Mouse (Mus musculus) lung, postnatal 0 days (tissue): ENCODE data around the gene Cmc2. TPM values are rescaled to one million over a fixed set of nuclear protein-coding genes. Genes with fewer than 3 reads are reported as not detected.

Experiments
- ATAC-seq: fragments of 200-750 bp; cut with Nextera tagmentation; 2 replicates; pipeline ENCODE4 v1.8.0; 2017; ENCODE audit warnings: moderate library complexity
- DNase-seq: peaks from one replicate; pipeline ENCODE4 v3.0.0-alpha.2; 2016; ENCODE audit warnings: low spot score
- H3K27ac ChIP-seq: fragments of 300-500 bp; sonication (generic); 2 replicates; pipeline ENCODE4 v1.5.1; 2014; ENCODE audit warnings: antibody characterized with exemption, mild to moderate bottlenecking, low read length, mixed read lengths
- H3K27me3 ChIP-seq: fragments of 300-500 bp; sonication (generic); replicated peaks from 2 replicates; pipeline ENCODE4 v1.6.1; 2014; ENCODE audit warnings: low read length, mixed read lengths; ENCODE audit not compliant: insufficient read depth
- H3K36me3 ChIP-seq: fragments of 300-500 bp; sonication (generic); 2 replicates; pipeline ENCODE4 v1.6.1; 2014; ENCODE audit warnings: low read length, mixed read lengths; ENCODE audit not compliant: insufficient read depth
- H3K4me1 ChIP-seq: fragments of 300-500 bp; sonication (generic); 2 replicates; pipeline ENCODE4 v1.6.1; 2014; ENCODE audit warnings: antibody characterized with exemption, low read depth, low read length, mixed read lengths; ENCODE audit not compliant: insufficient read depth
- H3K4me2 ChIP-seq: fragments of 300-500 bp; sonication (generic); replicated peaks from 2 replicates; pipeline ENCODE4 v1.6.1; 2014; ENCODE audit warnings: low read depth, mild to moderate bottlenecking, low read length, moderate library complexity, mixed read lengths
- H3K4me3 ChIP-seq: fragments of 300-500 bp; sonication (generic); 2 replicates; pipeline ENCODE4 v1.5.1; 2014; ENCODE audit warnings: low read depth, low read length
- H3K9ac ChIP-seq: fragments of 300-500 bp; sonication (generic); replicated peaks from 2 replicates; pipeline ENCODE4 v1.6.1; 2014; ENCODE audit warnings: low read depth, mild to moderate bottlenecking
- H3K9me3 ChIP-seq: fragments of 300-500 bp; sonication (generic); 2 replicates; pipeline ENCODE4 v1.6.1; 2016; ENCODE audit warnings: low read length, mixed read lengths
- CTCF ChIP-seq: IDR thresholded peaks from 2 replicates; pipeline ENCODE4 v1.5.1; 2016; ENCODE audit warnings: antibody characterized with exemption, mild to moderate bottlenecking
- EP300 ChIP-seq: IDR thresholded peaks from 2 replicates; pipeline ENCODE4 v1.6.1; 2016; ENCODE audit warnings: antibody characterized with exemption, mild to moderate bottlenecking, control low read depth
- WGBS: fragments of 180-500 bp; shearing (Covaris S2); extraction: QIAGEN DNeasy Blood & Tissue Kit; methylation state at CpG from one replicate; pipeline ENCODE4 v1.1.7; 2014; 5-methylcytosine and 5-hydroxymethylcytosine counted together
- polyA plus RNA-seq: library from polyadenylated mRNA; unstranded; fragments of >200 nt; fragmentation: Nextera tagmentation; extraction: Ambion mirVana; gene quantifications from 2 replicates; pipeline ENCODE4 v1.2.1, GENCODE M21; 2015

Cmc2 gene
- polyA plus RNA-seq, 1 experiment from 2014 or later = 28.6 TPM

GRCm38 (mm10) chr8:116893938-116894337 lies 27.3 kb downstream of the Cmc2 start:
- Histone ChIP-seq H3K4me1 (no peaks in the 10 kb centered on the region), H3K27me3 (no peaks in the 10 kb centered on the region), H3K9ac (no peak overlapping the region), H3K4me2 (no peak overlapping the region), H3K9me3 (no peaks in the 10 kb centered on the region), H3K27ac (no peak overlapping the region), H3K36me3 (no peaks in the 10 kb centered on the region), H3K4me3 (no peak overlapping the region)
- ATAC-seq (no peak), DNase-seq (no peak)
- TF ChIP-seq EP300 (no peak), CTCF (no peak)
- WGBS = 58% methylated on average over 11 of the region's 11 CpGs

GRCm38 (mm10) chr8:116892636-116893035 lies 28.6 kb downstream of the Cmc2 start:
- ATAC-seq (peak; percentile 33; the same call in 1 of the 2 replicates), DNase-seq (peak; percentile 48)
- Histone ChIP-seq H3K4me2 (no peak overlapping the region), H3K4me3 (no peak overlapping the region), H3K9me3 (no peaks in the 10 kb centered on the region), H3K4me1 (no peaks in the 10 kb centered on the region), H3K27me3 (no peaks in the 10 kb centered on the region), H3K36me3 (no peaks in the 10 kb centered on the region), H3K27ac (no peak overlapping the region), H3K9ac (no peak overlapping the region)
- no peak for TF ChIP-seq EP300
- TF ChIP-seq CTCF = no peak
- 42% methylated on average over 9 of the region's 9 CpGs for WGBS

- Histone ChIP-seq H3K9ac (no peak overlapping the region), H3K27me3 (no peaks in the 10 kb centered on the region), H3K36me3 (no peaks in the 10 kb centered on the region), H3K4me1 (no peaks in the 10 kb centered on the region), H3K4me3 (no peak overlapping the region), H3K9me3 (no peaks in the 10 kb centered on the region), H3K4me2 (no peak overlapping the region), H3K27ac (no peak overlapping the region)
- 82% methylated on average over 3 of the region's 3 CpGs for WGBS
- DNase-seq (no peak), ATAC-seq (no peak)
- TF ChIP-seq EP300 (no peak), CTCF (no peak)
These were observed 29.1 kb downstream of the Cmc2 start for GRCm38 (mm10) chr8:116892130-116892529.

GRCm38 (mm10) chr8:116891446-116891845 lies 29.8 kb downstream of the Cmc2 start:
- Histone ChIP-seq H3K9ac (no peak overlapping the region), H3K27me3 (no peaks in the 10 kb centered on the region)
- WGBS = 68% methylated on average over 5 of the region's 5 CpGs

GRCm38 (mm10) chr8:116887813-116888212 lies 33.4 kb downstream of the Cmc2 start:
- ATAC-seq (no peak), DNase-seq (no peak)
- no peak for TF ChIP-seq CTCF
- no peak for TF ChIP-seq EP300
- Histone ChIP-seq H3K27me3 (no peaks in the 10 kb centered on the region), H3K36me3 (no peaks in the 10 kb centered on the region), H3K4me3 (no peak overlapping the region), H3K4me2 (no peak overlapping the region), H3K27ac (no peak overlapping the region), H3K9ac (no peak overlapping the region), H3K9me3 (no peaks in the 10 kb centered on the region), H3K4me1 (no peaks in the 10 kb centered on the region)
- 41% methylated on average over 4 of the region's 4 CpGs for whole genome bisulfite sequencing

More at GRCm38 (mm10) chr8:116891446-116891845, 29.8 kb downstream of the Cmc2 start:
- no peaks in the 10 kb centered on the region for H3K4me1 ChIP-seq
- no peak for TF ChIP-seq EP300
- TF ChIP-seq CTCF = no peak
- no peak overlapping the region for H3K27ac ChIP-seq
- no peaks in the 10 kb centered on the region for H3K9me3 ChIP-seq
- no peaks in the 10 kb centered on the region for H3K36me3 ChIP-seq
- H3K4me2 ChIP-seq = no peak overlapping the region
- ATAC-seq (no peak), DNase-seq (no peak)
- no peak overlapping the region for H3K4me3 ChIP-seq

- no peak for DNase-seq
- Histone ChIP-seq H3K9me3 (no peaks in the 10 kb centered on the region), H3K36me3 (no peaks in the 10 kb centered on the region), H3K4me2 (no peak overlapping the region), H3K9ac (no peak overlapping the region), H3K4me3 (no peak overlapping the region), H3K4me1 (no peaks in the 10 kb centered on the region), H3K27me3 (no peaks in the 10 kb centered on the region), H3K27ac (no peak overlapping the region)
- WGBS = 84% methylated on average over 8 of the region's 8 CpGs
- no peak for ATAC-seq
- TF ChIP-seq EP300 = no peak
- no peak for TF ChIP-seq CTCF
These were observed 39.9 kb downstream of the Cmc2 start for GRCm38 (mm10) chr8:116881396-116881795.
